ENCODE assay signal across 23 mouse cellular contexts in the genomic region with DNA sequence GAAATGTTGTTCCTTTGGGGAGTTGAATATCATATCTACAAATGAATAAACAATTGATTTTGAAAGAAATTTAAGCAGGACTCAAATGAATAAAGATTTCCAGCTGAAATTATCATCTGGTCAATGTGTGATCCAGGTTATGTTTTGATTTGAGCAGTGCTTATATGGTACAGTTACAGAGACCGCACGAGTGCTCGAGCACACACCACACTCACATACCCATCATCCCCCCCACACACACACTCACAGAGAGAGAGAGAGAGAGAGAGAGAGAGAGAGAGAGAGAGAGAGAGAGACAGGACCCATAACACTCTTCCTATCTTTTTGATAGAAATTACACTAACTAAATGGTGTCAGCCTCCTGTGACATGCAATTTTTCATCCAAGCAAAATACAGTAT.
"Had no signal": no experiment of that assay in that cellular context is flagged by ENCODE, and none has a peak within 500 bp of the region (broad histone marks: within the 10 kb centered on the region; RNA-seq: fewer than 3 reads in every experiment).

No protein-coding gene starts in this region.

- ATAC-seq: intestine, embryonic 16.5 days; liver, embryonic 12.5 days had no signal

- H3K27ac ChIP-seq: limb, embryonic 10.5 days; limb, embryonic 13.5 days; liver, embryonic 12.5 days; liver, embryonic 15.5 days; lung, embryonic 15.5 days; stomach, embryonic 15.5 days had no signal

- H3K36me3 ChIP-seq: limb, embryonic 10.5 days; limb, embryonic 13.5 days; liver, embryonic 12.5 days; liver, embryonic 15.5 days; lung, embryonic 15.5 days; stomach, embryonic 15.5 days had no signal

- H3K4me2 ChIP-seq: limb, embryonic 13.5 days; liver, embryonic 12.5 days; liver, embryonic 15.5 days; lung, embryonic 15.5 days; stomach, embryonic 15.5 days had no signal

- H3K9me3 ChIP-seq: limb, embryonic 10.5 days; limb, embryonic 13.5 days; liver, embryonic 12.5 days; liver, embryonic 15.5 days; lung, embryonic 15.5 days; megakaryocyte, embryonic 14.5 days; stomach, embryonic 15.5 days had no signal

- H3K4me3 ChIP-seq: layer of hippocampus, adult 2 months; limb, embryonic 10.5 days; limb, embryonic 13.5 days; liver, embryonic 12.5 days; liver, embryonic 15.5 days; lung, embryonic 15.5 days; megakaryocyte, embryonic 14.5 days; myocyte; stomach, embryonic 15.5 days had no signal

- H3K27me3 ChIP-seq: limb, embryonic 13.5 days; liver, embryonic 12.5 days; liver, embryonic 15.5 days; lung, embryonic 15.5 days; megakaryocyte, embryonic 14.5 days; stomach, embryonic 15.5 days had no signal

- H3K9ac ChIP-seq: limb, embryonic 13.5 days; liver, embryonic 12.5 days; liver, embryonic 15.5 days; lung, embryonic 15.5 days; stomach, embryonic 15.5 days had no signal

- H3K4me1 ChIP-seq: limb, embryonic 13.5 days; liver, embryonic 12.5 days; liver, embryonic 15.5 days; lung, embryonic 15.5 days; stomach, embryonic 15.5 days had no signal

- DNase-seq: kidney, adult 18-20 months; kidney, adult 9 months; kidney, postnatal 14 days; layer of hippocampus, adult 9-11 months; liver; lung, adult 18-20 months; lung, postnatal 10 days; lung, postnatal 36 days; midbrain, embryonic 14.5 days; retina, postnatal 1 day; right cerebral cortex, postnatal 25 days; spleen, adult 18-20 months; thymus, postnatal 25 days had no signal
